Mouse (Mus musculus) layer of hippocampus, adult 2 months (tissue): ENCODE measurements around the gene Grhl3. TPM values are rescaled to one million over a fixed set of nuclear protein-coding genes. Genes with fewer than 3 reads are reported as not detected.

Source experiments
- DNase-seq, 2 experiments: peaks; one replicate each; pipeline ENCODE4 v3.0.0; 2022; ENCODE audit warnings: low spot score in 2 of 2
- H3K27ac ChIP-seq: fragments of 200-600 bp; 2 replicates; pipeline ENCODE4 v1.8.1; 2022
- H3K4me3 ChIP-seq: fragments of 200-600 bp; 2 replicates; pipeline ENCODE4 v1.8.1; 2022; ENCODE audit warnings: mild to moderate bottlenecking
- CTCF ChIP-seq: fragments of 200-600 bp; conservative IDR thresholded peaks from 2 replicates; pipeline ENCODE4 v1.8.1; 2022; ENCODE audit warnings: antibody characterized with exemption, mild to moderate bottlenecking, moderate library complexity
- total RNA-seq, 2 experiments: library from RNA; stranded (reverse); gene quantifications; 2 replicates each; pipeline ENCODE4 v1.2.3; 2021

The Grhl3 gene
- total RNA-seq, 2 experiments from 2014 or later, result 0.56 to 0.97 TPM

DNA sequence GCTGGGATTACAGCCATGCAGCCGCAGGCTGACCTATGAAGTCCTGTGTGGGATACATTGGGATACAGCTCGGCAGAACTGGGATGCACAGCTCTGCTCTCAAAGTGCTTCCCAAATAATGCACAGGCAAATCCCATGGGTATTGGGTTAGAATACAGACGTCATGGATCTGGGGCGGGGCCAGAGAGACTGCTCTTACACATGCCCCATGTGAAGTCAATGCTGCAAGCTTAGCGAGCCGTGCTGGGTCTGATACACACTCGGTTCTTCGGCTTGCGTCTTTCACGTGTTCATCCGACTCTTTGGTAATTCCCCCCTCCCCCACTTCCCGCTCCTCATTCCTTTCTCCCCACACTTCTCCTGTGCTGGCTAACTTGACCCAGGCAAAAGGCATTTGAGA, 34.4 kb downstream of the Grhl3 start:
- TF ChIP-seq CTCF, result no peak

DNA sequence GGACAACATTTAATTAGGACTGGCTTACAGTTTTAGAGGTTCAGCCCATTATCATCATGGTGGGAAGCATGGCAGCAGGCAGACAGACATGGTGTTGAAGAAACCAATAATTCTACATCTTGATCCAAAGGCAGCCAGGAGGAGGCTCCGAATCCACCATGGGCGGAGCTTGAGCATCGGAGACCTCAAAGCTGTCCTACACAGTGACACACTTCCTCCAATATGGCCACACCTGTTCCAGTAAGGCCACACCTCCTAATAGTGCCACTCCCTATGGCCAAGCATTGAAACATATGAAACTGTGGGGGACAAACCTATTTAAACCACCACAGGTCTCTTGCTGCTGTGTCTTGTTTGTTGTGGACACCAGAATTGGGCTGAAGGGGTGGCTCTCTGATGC, 38.4 kb downstream of the Grhl3 start:
- no peak overlapping the region for H3K4me3 ChIP-seq
- H3K27ac ChIP-seq, result no peak overlapping the region
- no peak for DNase-seq
- TF ChIP-seq CTCF, result no peak

More for the DNA sequence above, 34.4 kb downstream of the Grhl3 start:
- no peak for DNase-seq
- H3K27ac ChIP-seq, result no peak overlapping the region
- H3K4me3 ChIP-seq, result no peak overlapping the region

DNA sequence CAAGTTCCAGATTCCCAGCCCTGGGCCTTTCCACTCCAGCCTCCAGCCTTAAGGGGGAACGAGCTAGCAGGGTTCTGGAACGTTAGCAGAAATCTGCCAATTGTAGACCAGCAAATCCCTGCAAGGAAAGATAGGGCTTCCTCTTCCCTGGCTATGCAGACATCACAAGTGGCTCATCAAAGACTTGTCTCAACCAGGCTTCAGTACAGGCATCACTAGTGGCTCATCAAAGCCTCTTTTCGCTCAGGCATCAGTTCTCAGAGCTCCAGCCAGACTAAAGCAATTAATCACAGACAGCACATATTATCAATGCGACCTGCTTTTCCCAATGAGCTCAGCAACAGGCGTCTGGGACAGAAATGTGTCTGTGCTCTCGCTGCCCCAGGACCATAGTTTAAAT, 40.4 kb downstream of the Grhl3 start:
- no peak for DNase-seq
- no peak for TF ChIP-seq CTCF
- no peak overlapping the region for H3K27ac ChIP-seq

DNA sequence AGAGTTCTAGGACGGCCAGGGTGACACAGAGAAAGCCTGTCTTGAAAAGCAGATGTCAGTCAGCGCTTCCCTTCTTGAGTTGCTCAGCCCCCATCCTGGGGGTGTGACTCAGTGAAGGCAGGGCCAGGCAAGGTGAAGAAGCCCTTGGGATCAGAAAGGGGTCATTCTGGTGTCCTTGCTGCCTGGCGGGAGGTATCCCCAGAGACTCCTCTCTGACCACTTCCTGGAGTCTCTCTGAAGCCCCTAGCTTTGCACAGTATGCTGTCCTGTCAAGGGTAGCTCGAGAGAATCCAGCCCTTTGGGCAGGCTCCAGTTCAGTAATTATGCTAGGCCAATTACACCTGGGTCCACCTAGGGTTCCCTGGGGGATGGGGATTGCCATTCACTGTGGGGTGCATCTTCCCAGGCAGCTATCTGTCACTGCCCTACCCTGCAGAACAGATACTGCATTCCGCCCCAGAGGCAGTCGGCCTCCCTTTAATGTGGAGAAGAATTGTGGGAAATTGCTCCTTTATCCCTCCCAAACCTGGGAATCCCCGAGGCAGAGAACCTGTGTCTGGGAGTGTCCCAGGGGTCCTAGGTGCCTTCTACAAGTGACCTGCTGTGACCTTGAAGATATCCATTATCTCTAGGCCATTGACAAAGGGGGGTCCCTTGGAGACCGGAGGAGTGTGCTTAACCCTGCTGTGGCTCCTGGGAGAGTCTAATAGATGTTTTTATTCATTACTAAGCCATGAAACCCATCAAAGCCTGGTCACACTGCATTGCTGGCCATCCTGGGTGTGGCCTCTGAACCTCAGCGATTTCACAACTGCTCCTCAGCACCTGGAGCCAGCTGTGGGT, 41.4 kb downstream of the Grhl3 start:
- peak overlapping the region; percentile 46 for H3K27ac ChIP-seq
- no peak for DNase-seq

More for the DNA sequence above, 40.4 kb downstream of the Grhl3 start:
- no peak overlapping the region for H3K4me3 ChIP-seq

DNA sequence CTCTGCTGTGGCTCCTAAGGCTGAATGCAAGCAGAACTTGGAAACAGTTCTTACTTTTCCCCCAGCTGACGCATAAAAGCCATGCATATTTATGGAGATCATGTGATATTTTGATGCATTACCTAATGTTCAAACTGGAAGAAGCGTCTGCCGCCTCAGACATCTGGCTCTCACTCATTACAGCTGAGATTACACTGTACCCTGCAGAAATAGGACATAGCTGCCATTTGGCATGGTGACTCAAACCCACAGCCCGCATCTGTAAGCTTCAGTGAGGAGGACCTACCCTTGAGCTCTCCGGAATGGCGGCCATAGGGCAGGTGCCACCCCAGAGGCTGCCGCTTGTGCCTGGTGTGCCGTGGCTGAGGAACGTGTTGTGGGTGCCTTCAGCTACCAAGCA, 42.2 kb downstream of the Grhl3 start:
- Histone ChIP-seq H3K4me3 (no peak overlapping the region), H3K27ac (peak overlapping the region; percentile 46)
- TF ChIP-seq CTCF, result no peak
- DNase-seq, result peak; percentile 23 to 61

More for the DNA sequence above, 41.4 kb downstream of the Grhl3 start:
- no peak for TF ChIP-seq CTCF
- no peak overlapping the region for H3K4me3 ChIP-seq

DNA sequence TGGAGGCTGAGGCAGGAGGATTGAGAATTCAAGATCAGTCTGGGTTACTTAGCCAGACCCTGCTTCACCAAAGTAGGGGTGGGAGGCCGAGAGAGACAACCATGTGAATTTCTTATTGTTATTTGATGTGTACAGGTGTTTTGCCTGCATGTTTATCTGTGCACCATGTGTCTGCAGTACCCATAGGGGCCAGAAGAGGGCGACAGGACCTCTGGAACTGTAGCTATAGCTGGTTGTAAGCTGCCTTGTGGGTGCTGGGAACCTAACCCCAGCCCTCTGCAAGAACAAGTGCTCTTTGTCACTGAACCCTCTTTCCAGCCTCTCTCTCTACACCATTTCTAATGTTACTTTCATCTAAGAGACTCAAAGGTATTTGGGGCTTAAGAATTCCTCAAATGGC, 43.2 kb downstream of the Grhl3 start:
- Histone ChIP-seq H3K27ac (no peak overlapping the region), H3K4me3 (no peak overlapping the region)
- no peak for DNase-seq
- peak; percentile 54 for TF ChIP-seq CTCF

DNA sequence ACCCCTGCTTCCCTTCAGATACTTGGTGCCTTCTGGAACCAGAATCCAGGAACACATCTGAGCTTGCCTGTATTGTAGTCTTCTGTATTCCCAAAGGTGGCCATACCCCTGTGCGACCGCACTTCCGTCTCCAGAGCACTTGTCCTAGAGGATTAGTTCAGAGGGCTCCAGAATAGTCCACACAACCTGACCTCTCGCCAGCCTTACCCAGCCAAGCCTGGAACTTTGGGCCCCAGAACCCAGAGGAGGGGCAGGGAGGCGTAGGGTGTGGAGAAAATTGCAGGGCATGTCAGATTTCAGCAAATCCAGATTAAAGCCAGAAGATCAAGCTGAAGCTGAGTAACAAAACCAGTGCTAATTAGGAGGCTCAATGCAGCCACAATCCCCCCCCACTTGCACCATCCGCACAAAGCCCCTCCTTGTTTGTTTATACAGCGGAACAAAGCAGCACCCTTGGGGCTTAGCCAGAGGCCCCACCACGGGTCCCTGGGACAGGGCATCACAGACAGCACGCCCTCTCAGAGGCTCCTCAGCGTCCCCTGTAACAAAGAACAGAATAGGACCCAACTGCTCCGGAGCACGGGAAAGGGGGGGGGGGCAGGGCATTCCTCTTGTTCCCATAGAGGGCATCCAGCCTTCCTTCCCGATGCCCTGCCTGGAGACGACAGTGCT, 47.3 kb downstream of the Grhl3 start:
- no peak for DNase-seq
- no peak overlapping the region for H3K4me3 ChIP-seq
- H3K27ac ChIP-seq, result no peak overlapping the region
- no peak for TF ChIP-seq CTCF

DNA sequence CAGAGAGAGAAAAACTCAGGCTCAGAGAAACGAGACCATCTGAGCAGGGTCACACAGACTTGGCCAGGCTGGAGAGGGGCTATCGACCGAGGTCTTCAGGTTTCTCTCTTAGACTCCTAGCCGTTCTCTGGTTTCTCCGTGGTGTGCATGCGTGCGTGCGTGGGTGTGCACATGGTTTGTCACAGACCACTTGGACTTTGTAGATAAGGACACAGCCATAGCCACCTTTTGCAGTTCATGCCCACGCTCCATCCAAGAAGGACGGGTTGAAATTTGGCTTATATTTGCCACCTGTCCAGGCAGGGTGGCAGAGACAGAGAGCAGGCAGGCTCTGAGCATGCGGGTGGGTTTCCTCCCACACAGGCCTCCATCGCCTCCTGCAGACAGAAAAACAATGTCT, 48.4 kb downstream of the Grhl3 start:
- no peak for TF ChIP-seq CTCF
- Histone ChIP-seq H3K4me3 (no peak overlapping the region), H3K27ac (no peak overlapping the region)
- no peak for DNase-seq

DNA sequence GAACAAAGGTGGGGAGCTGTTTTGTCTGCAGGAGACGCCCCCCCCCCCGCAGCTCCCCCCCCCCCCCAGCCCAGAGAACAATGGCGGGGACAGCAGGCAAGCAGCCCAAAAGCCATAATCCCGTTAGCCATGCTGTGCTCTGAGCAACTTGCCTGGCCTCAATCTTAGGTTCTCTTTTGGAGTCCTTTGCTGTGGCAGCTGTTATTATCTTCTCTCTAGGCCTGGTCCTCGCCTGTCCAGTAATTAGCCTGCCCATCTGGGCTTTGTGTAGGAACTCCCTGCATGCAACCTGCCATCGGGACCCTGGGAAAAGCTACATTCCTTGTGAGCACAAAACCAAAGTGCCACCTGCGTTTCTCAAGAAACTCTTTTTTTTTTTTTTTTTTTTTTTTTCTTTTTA, 49.5 kb downstream of the Grhl3 start:
- no peak for TF ChIP-seq CTCF

DNA sequence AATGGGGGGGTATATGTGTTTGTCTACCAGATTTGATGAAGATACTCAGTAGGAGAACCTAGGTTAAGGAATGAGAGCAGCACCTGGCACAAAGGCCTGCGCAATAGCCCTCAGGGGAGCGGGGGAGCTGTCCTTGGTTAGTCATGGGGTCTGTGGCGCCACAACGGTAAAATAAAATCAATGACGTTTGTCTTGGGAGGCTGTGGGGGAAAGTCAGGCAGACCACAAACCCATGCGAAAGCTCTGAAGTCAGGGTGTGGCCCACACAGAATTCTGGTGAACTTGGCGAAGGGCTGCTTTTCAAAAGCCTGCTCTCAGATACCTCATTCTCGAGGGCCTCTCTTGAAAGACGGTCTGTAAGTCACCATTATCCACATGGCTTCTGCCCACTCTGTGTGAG, 53.0 kb downstream of the Grhl3 start:
- Histone ChIP-seq H3K4me3 (no peak overlapping the region), H3K27ac (no peak overlapping the region)
- DNase-seq, result no peak
- TF ChIP-seq CTCF, result no peak

More for the DNA sequence above, 49.5 kb downstream of the Grhl3 start:
- Histone ChIP-seq H3K4me3 (no peak overlapping the region), H3K27ac (no peak overlapping the region)
- no peak for DNase-seq

DNA sequence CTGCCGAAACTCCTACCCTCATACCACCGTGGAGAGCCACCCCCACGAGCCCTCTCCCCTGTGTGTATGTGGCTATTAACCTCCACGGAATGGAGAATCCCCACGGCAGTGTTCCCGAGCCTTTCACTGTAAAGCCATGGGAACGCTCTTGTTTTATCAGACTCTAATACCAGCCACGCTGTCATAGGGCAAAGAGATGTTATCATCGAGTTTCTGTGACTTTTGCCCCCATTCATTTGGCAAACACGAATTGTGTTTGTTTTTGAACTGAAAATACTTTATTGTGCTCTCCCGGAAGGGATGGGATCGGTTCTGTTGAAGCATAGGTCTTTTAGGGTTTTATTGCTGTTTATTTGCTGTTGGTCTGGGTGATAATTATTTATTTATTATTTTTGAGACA, 55.3 kb downstream of the Grhl3 start:
- no peak overlapping the region for H3K27ac ChIP-seq
- H3K4me3 ChIP-seq, result no peak overlapping the region
- DNase-seq, result no peak
- TF ChIP-seq CTCF, result no peak

DNA sequence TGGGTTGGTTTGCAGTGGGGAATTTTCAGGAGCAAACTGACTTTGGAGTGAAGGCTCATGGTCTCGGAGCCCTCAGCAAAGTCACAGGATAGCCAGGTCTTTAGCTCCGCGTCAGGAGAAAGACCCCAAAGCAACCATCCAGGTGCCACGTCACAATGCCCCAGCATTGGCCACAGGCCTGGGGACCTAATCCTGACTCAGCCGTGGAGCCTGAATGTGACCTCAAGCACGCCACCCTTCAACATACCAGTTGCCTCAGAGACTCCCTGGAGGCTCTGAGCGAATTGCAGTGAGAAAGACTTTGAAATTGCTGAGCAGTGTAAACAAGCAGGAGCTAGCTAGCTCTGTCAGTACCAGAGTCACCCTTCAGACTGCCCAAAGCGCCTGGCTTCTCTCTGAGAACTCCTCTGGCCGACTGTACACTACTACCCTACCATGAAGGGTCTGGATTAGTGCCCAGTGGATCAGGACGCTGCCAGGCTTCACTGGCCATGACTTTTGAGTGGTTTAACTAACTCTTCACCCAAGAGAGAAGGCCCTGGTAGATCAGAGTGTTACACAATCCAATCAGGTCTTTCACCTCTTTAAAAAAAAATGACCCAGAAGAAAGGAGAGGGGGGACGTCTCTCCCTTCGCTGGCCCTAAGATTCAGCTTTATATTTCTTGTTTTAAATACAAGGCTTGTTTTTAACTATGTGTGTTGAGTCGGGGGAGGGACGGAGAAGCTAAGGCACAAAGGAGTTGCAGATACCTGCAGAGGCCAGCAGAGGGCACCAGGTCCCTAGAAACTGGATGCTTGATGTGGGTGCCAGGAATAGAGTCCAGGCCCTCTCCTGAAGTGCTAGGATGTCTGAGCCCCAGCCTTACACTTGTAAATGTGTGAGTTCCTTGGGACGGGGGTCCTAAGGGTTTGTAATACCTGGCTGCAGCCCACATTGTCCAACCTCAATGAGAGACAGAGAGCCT, 56.8 kb downstream of the Grhl3 start:
- DNase-seq, result no peak
- Histone ChIP-seq H3K4me3 (no peak overlapping the region), H3K27ac (no peak overlapping the region)
- peak; percentile 81 for TF ChIP-seq CTCF

DNA sequence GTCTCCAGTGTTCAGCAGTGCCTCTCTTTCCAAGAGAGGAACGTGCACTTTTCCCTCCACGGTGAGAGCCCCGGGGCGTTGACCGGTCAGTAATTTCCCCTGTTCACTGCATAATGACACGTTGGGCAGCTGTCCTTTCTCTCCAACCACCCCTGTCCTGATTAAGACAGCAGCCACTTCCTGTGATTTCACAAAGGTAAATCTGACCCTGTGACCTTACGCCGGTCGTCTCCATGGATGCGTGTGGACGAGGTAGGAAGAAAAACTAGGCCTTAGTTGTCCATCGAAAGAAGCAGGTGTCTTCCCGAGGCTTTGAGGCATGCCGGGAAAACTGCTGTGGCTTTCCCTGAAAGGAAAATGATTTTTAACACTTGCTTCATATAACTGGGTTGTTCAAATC, 58.5 kb downstream of the Grhl3 start:
- Histone ChIP-seq H3K4me3 (no peak overlapping the region), H3K27ac (no peak overlapping the region)
- DNase-seq, result no peak
- no peak for TF ChIP-seq CTCF
